Mouse (Mus musculus): ENCODE data around the gene Pidd1. TPM values are rescaled to one million over a fixed set of nuclear protein-coding genes. Genes with fewer than 3 reads are reported as not detected.

The Pidd1 gene
- total RNA-seq, 1 experiment from 2014 or later, result 6.5 TPM

- no peak for ATAC-seq (replicated peaks in 1 of 2; ENCODE audit: insufficient read depth in 1 of 2, low FRiP score in 2 of 2, low TSS enrichment in 1 of 2, low read depth in 1 of 2, poor library complexity in 2 of 2, severe bottlenecking in 2 of 2)
Observed at GRCm38 (mm10) chr7:141475805-141476158, 32.0 kb upstream of the Pidd1 start.

GRCm38 (mm10) chr7:141475011-141475804, 31.4 kb upstream of the Pidd1 start, which contains the start of the genes Polr2l and Tspan4:
Polr2l (minus strand) TSS chr7:141475132.
Tspan4 (plus strand) TSS chr7:141475240.
- peak; percentile 39 to 71; a peak in 3 of 4 replicates for ATAC-seq (replicated peaks in 1 of 2; ENCODE audit: insufficient read depth in 1 of 2, low FRiP score in 2 of 2, low TSS enrichment in 1 of 2, low read depth in 1 of 2, poor library complexity in 2 of 2, severe bottlenecking in 2 of 2)

GRCm38 (mm10) chr7:141474160-141474559, 30.3 kb upstream of the Pidd1 start:
- no peak for ATAC-seq (replicated peaks in 1 of 2; ENCODE audit: insufficient read depth in 1 of 2, low FRiP score in 2 of 2, low TSS enrichment in 1 of 2, low read depth in 1 of 2, poor library complexity in 2 of 2, severe bottlenecking in 2 of 2)

GRCm38 (mm10) chr7:141472763-141473162, 28.9 kb upstream of the Pidd1 start:
- ATAC-seq (replicated peaks in 1 of 2; ENCODE audit: insufficient read depth in 1 of 2, low FRiP score in 2 of 2, low TSS enrichment in 1 of 2, low read depth in 1 of 2, poor library complexity in 2 of 2, severe bottlenecking in 2 of 2), result no peak

GRCm38 (mm10) chr7:141472226-141472625, 28.4 kb upstream of the Pidd1 start:
- no peak for ATAC-seq (replicated peaks in 1 of 2; ENCODE audit: insufficient read depth in 1 of 2, low FRiP score in 2 of 2, low TSS enrichment in 1 of 2, low read depth in 1 of 2, poor library complexity in 2 of 2, severe bottlenecking in 2 of 2)

GRCm38 (mm10) chr7:141471236-141471635, 27.4 kb upstream of the Pidd1 start:
- no peak for ATAC-seq (replicated peaks in 1 of 2; ENCODE audit: insufficient read depth in 1 of 2, low FRiP score in 2 of 2, low TSS enrichment in 1 of 2, low read depth in 1 of 2, poor library complexity in 2 of 2, severe bottlenecking in 2 of 2)

GRCm38 (mm10) chr7:141470637-141470944, 26.8 kb upstream of the Pidd1 start:
- no peak for ATAC-seq (replicated peaks in 1 of 2; ENCODE audit: insufficient read depth in 1 of 2, low FRiP score in 2 of 2, low TSS enrichment in 1 of 2, low read depth in 1 of 2, poor library complexity in 2 of 2, severe bottlenecking in 2 of 2)

GRCm38 (mm10) chr7:141469901-141470636, 26.2 kb upstream of the Pidd1 start:
- no peak for ATAC-seq (replicated peaks in 1 of 2; ENCODE audit: insufficient read depth in 1 of 2, low FRiP score in 2 of 2, low TSS enrichment in 1 of 2, low read depth in 1 of 2, poor library complexity in 2 of 2, severe bottlenecking in 2 of 2)

GRCm38 (mm10) chr7:141469352-141469751, 25.5 kb upstream of the Pidd1 start:
- no peak for ATAC-seq (replicated peaks in 1 of 2; ENCODE audit: insufficient read depth in 1 of 2, low FRiP score in 2 of 2, low TSS enrichment in 1 of 2, low read depth in 1 of 2, poor library complexity in 2 of 2, severe bottlenecking in 2 of 2)

GRCm38 (mm10) chr7:141468522-141469211, 24.8 kb upstream of the Pidd1 start:
- peak; percentile 58 to 75 for ATAC-seq (replicated peaks in 1 of 2; ENCODE audit: insufficient read depth in 1 of 2, low FRiP score in 2 of 2, low TSS enrichment in 1 of 2, low read depth in 1 of 2, poor library complexity in 2 of 2, severe bottlenecking in 2 of 2)

GRCm38 (mm10) chr7:141468164-141468521, 24.3 kb upstream of the Pidd1 start:
- no peak for ATAC-seq (replicated peaks in 1 of 2; ENCODE audit: insufficient read depth in 1 of 2, low FRiP score in 2 of 2, low TSS enrichment in 1 of 2, low read depth in 1 of 2, poor library complexity in 2 of 2, severe bottlenecking in 2 of 2)

GRCm38 (mm10) chr7:141467230-141468030, 23.6 kb upstream of the Pidd1 start, which contains the start of gene Cd151:
Cd151 (plus strand) TSS chr7:141467392.
- peak; percentile 49 to 61 for ATAC-seq (replicated peaks in 1 of 2; ENCODE audit: insufficient read depth in 1 of 2, low FRiP score in 2 of 2, low TSS enrichment in 1 of 2, low read depth in 1 of 2, poor library complexity in 2 of 2, severe bottlenecking in 2 of 2)

- no peak for ATAC-seq (replicated peaks in 1 of 2; ENCODE audit: insufficient read depth in 1 of 2, low FRiP score in 2 of 2, low TSS enrichment in 1 of 2, low read depth in 1 of 2, poor library complexity in 2 of 2, severe bottlenecking in 2 of 2)
Observed at GRCm38 (mm10) chr7:141466607-141467148, 22.9 kb upstream of the Pidd1 start.

- no peak for ATAC-seq (replicated peaks in 1 of 2; ENCODE audit: insufficient read depth in 1 of 2, low FRiP score in 2 of 2, low TSS enrichment in 1 of 2, low read depth in 1 of 2, poor library complexity in 2 of 2, severe bottlenecking in 2 of 2)
Observed at GRCm38 (mm10) chr7:141466045-141466394, 22.2 kb upstream of the Pidd1 start.

GRCm38 (mm10) chr7:141465388-141466044, 21.7 kb upstream of the Pidd1 start:
- no peak for ATAC-seq (replicated peaks in 1 of 2; ENCODE audit: insufficient read depth in 1 of 2, low FRiP score in 2 of 2, low TSS enrichment in 1 of 2, low read depth in 1 of 2, poor library complexity in 2 of 2, severe bottlenecking in 2 of 2)

- no peak for ATAC-seq (replicated peaks in 1 of 2; ENCODE audit: insufficient read depth in 1 of 2, low FRiP score in 2 of 2, low TSS enrichment in 1 of 2, low read depth in 1 of 2, poor library complexity in 2 of 2, severe bottlenecking in 2 of 2)
Observed at GRCm38 (mm10) chr7:141464603-141465201, 20.9 kb upstream of the Pidd1 start.
